Mouse (Mus musculus): ENCODE measurements around the gene Slc17a4.

- TF ChIP-seq CTCF (IDR thresholded peaks at IDR 0.05; ENCODE audit: extremely low read depth, insufficient read length, insufficient replicate concordance, low read depth, low read length) (no peak), POLR2A (IDR thresholded peaks at IDR 0.05; ENCODE audit: low read depth, low read length) (no peak)
These were observed 48.6 kb downstream of the Slc17a4 start for GRCm38 (mm10) chr13:23866086-23866710.

Data from small intestine, adult 2 months (tissue).